Mouse (Mus musculus) spleen, postnatal 36 days (tissue): ENCODE results near the gene Tspan11.
A peak's percentile ranks its signal among the peaks of the same experiment; 100 is the strongest.

Experiments
- DNase-seq, 2 experiments: peaks; one replicate each; pipeline ENCODE4 v3.0.0; 2022; ENCODE audit warnings: low spot score in 2 of 2, mixed read lengths in 1 of 2

Gene Tspan11

DNA sequence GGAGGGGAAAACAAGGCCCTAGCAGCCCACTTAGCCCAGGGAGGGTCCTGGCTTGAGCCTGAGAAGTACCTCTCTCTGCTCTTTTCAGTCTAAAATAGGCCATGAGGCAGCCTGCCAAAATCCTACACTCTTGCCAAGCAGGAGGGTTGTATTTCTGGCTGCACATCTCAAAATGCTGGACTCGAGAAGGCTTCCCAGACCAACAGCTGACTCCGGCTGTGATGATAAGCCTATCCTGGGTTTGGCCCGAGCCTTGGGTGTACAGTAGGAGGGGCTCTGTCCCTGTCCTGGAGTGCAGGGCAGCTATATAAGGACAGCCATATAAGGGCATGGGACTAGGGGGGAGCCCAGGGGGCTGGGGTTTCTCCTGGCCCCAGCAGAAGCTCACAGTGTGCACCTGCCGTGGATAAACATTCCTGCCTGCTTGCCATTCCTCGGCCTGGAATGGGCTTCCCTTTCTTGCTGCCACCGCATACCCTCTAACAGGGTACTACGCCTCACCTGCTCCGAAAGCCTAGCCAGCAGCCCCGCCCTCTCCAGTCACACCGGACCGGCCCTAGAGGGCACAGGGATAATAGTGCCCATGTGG lies 102.3 kb downstream of the Tspan11 start:
- DNase-seq = no peak

DNA sequence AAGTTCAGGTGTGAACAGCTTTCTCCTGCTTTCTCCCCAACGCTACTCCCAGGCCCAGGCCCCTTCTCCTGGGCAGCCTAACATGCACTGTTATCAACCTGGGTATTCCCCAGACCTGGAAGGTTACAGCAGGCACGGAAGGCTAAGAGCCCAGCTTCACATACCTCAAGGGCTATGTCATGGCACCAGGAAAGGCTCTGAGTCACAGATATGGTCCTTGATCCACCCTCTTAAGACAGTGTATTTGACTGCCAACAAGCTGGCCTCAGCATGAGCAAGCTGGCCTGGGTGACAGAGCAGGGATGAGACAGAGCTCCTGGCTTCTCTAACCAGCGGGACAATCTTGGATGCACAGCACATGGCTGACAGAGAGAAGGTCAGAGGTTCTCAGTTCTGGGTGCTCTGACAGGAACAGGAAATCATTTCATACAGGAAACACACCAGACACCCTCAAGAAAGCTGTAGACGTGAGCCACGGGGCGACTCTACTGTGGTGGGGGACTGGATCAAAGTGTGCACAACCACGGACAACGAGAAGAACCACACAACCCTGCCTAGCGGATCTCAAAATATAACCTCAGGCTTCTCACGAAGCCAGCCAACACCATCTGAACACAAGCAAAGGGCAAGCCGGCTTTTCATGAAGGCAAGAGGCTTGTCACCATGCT lies 104.3 kb downstream of the Tspan11 start:
- DNase-seq = peak; percentile 12 to 19

GRCm38 (mm10) chr6:127992993-127993392 lies 105.6 kb downstream of the Tspan11 start:
- DNase-seq = no peak

DNA sequence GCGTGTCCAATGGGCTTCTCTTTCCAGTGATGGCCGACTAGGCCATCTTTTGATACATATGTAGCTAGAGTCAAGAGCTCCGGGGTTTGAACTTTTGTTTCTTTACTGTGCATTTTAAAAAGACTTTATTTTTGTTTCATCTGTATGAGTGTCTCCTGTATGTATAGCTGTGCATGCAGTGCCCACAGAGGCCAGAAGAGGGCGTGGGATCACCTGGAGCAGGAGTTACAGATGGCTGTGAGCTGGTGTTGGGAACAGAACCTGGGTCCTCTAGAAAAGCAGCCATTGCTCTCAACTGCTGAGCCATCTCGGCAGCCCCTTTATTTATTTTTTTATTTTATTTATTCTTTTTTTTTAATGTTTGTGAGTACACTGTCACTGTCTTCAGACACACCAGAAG lies 109.5 kb downstream of the Tspan11 start:
- no peak for DNase-seq

GRCm38 (mm10) chr6:127999118-127999517 lies 111.7 kb downstream of the Tspan11 start:
- no peak for DNase-seq

- no peak for DNase-seq
Measured at GRCm38 (mm10) chr6:128000777-128001176, 113.4 kb downstream of the Tspan11 start.

GRCm38 (mm10) chr6:128001587-128001986 lies 114.2 kb downstream of the Tspan11 start:
- DNase-seq = no peak

DNA sequence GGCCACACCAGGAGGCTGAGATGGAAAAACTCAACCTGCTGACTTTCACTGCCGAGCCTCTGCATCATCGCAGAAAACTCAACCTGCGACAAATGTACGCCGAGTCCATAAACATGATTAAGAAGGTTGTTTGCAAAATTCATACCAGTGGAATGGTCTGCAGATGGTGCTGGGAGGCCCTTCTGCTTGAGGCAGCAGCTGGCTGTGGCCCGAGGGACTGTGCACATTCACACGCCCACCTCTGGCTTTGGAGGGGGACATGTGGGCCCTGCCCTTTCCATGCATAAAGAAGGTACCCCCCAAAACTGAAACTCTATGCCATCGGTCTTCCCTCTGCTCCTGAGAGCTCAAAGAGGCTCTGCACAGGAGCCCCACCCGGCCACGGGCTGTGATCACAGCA lies 114.7 kb downstream of the Tspan11 start:
- no peak for DNase-seq

DNA sequence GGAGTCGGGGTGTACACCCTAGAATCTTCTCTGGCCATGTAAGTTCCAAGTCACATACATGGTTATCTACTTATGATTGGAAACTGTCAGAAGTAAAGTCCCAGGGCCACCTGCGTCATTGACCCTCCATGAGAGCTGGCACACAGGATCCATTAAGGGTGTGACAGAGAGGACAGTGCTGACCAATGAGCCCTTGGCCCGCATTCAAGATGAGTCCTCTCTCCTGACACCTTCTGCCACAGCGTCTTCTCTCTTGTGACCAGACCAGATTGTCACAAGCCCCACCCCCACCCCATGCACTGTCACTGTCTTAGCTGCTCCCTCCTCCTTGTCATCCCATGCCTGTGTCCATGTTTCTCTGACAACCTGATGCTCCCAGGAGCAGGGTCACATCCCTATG lies 115.3 kb downstream of the Tspan11 start:
- no peak for DNase-seq

GRCm38 (mm10) chr6:128003542-128003941 lies 116.2 kb downstream of the Tspan11 start:
- no peak for DNase-seq
